Mouse (Mus musculus): ENCODE data around the gene Gpank1.

- no peak for TF ChIP-seq GATA1 (IDR thresholded peaks at IDR 0.05; ENCODE audit: low read length)
- TF ChIP-seq TAL1 (IDR thresholded peaks at IDR 0.05; ENCODE audit: low read length): no peak
Measured at GRCm38 (mm10) chr17:35127017-35127416, 5.8 kb downstream of the Gpank1 start.

Data from erythroblast, embryonic 14.5 days (primary cell).